Mouse (Mus musculus): Measurements from ENCODE around the gene Atxn1.

Gene Atxn1

DNA sequence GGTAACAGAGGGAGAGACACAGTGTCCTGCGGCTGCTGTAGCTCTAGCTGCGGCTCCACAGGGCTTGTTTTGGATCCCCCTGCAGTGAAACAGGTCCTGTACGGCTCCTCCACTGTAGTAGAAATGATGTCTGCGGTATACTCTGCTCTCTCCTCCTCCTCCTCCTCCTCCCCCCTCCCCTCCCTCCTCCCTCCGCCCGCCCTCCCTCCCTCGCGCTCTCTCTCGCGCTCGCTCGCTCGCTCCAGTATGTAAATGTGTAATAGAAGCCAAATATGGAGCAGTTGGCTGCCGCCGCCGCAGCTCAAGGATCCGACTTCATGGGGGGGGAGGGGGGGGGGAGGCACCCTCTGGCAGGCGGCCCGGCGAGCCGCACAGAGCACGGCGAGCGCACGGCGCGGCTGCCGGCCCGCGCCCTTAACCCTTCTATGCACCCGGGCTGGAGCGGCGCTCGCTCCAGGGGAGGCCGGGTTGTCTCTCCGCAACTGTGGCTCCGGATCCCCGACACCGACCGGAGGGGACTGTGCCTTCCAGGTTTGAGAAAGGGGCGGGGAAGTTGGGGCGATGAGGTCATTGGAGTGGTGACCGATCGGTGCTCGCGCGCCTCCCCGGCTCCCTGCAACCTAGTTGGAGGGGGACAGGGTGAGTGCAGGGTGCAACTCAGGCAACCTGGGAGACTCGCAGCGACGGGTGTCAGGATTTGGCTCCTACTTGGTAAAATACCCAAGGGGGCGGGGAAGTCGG is at the start of gene Atxn1:
Atxn1 (minus strand) TSS at position 156 of the 741 bp plus-strand sequence.
- DNase-seq (ENCODE audit: low spot score), result peak; percentile 72

DNA sequence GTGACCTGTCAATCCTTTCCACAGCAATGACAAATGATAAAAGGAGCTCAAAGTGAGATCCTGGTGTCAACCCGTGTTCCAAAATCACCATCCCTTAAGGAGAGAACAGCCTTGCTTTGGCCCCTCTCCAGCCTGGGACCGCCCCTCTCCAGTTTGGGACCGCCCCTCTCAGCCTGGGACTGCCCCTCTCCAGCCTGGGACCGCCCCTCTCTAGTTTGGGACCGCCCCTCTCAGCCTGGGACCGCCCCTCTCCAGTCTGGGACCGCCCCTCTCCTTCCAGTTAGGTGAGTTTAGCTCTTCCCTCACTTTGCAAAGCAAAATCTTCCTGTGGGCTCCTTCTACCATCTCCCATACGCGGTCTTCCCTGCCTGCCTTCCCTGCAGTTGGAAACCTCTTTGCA is 46.4 kb upstream of the Atxn1 start:
- DNase-seq (ENCODE audit: low spot score), result no peak

DNA sequence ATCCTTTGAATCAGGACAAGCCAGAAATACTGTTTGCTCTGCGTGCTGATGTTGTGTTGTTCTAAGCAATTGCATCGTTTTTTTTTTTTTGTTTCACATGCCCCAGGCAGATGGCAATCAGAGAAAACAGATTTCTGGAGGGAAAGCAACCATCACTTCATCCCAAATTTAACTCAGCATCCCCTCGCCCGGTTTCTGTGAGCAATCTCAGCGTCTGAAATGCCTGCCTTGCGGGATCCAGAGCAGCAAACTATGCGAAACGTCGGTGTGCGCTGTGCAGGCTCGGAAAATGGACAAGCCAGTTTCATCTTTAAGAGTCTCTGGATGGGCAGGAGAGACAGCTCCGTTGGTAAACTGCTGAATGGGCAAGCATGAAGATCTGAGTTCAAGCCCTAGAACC is 45.3 kb upstream of the Atxn1 start:
- DNase-seq (ENCODE audit: low spot score), result no peak

DNA sequence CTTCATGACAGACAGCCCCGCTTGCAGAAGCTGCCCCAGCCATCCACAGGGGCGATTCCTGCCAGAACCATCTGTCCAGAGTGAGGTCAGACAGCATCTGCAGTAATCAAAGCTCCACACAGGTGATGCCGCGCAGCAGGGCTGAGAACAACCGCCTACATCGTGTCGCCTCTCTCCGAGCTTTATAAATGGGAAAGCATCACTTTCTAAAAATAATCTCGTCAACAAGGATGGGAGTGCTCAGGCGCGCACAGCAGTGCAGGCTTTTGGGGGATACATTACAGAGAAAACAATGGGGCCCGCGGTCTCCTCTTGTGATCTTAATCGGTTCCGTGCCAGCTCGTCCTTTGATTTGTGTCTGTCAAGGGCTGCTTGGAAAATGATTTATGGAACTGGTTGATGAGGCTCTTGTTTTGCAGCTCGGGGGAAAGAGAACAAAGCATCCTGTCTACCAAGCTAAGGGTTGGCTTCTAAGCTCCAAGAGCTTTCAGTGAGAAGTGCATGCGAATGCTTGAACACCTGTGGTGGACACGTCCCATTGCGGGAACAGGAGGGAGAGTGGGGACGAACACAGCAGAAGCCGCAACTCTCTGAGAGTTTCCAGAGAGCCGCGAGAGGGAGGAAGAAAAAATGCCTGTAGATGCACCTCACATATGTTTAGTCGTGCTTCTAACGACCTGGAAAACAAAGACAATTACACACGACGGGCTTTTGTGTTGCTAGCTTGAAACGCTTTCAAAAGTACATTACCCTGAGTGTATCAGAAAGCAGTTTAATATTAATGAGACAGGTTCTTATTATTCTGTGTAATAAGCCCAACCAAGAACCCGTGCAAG is 44.2 kb upstream of the Atxn1 start:
- DNase-seq (ENCODE audit: low spot score), result peak; percentile 21

- DNase-seq (ENCODE audit: low spot score), result peak; percentile 70
Measured at GRCm38 (mm10) chr13:46006211-46007102, 41.6 kb upstream of the Atxn1 start.

DNA sequence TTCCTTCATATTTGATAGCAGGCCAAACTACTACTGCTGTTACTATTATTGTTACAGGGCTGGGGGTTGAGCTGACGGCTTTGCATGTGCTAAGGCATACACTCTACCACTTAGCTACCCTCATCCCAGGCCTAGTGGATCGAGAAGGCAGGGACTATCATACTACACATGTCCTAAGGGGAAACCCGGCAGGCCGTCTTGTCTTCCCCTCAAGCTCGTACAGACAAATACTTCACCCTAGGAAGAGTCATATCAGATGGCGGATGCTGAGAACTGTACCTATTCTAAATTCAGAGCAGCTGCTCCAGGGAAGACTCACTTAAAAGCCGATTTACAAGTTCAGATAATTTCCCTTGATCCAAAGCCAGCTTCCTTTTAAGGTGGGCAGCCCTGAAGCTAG is 40.8 kb upstream of the Atxn1 start:
- DNase-seq (ENCODE audit: low spot score), result no peak

DNA sequence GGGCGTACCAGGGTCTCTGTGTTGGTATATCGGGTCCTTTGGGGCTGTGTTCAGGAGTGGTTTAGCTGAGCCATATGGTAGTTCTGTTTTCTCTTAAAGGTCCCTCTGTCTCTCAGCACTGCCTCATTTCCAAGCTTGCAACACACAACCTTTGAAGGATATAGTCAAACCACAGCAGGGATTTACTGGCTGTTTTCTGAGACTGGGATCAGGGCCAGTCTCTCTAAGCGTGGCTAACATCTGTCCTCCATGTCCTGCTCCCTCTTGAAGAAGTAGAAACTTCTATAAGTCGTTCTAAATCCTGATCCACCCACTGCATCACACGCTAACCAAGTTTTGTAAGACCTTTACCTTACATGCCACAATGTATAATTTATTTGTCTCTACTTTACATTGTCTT is 36.5 kb upstream of the Atxn1 start:
- DNase-seq (ENCODE audit: low spot score), result no peak

GRCm38 (mm10) chr13:45992953-45993352 is 28.1 kb upstream of the Atxn1 start:
- no peak for DNase-seq (ENCODE audit: low spot score)

GRCm38 (mm10) chr13:45990486-45990885 is 25.7 kb upstream of the Atxn1 start:
- no peak for DNase-seq (ENCODE audit: low spot score)

GRCm38 (mm10) chr13:45979246-45979645 is 14.4 kb upstream of the Atxn1 start:
- no peak for DNase-seq (ENCODE audit: low spot score)

GRCm38 (mm10) chr13:45976894-45977293 is 12.1 kb upstream of the Atxn1 start:
- peak; percentile 59 for DNase-seq (ENCODE audit: low spot score)

- no peak for DNase-seq (ENCODE audit: low spot score)
Measured at GRCm38 (mm10) chr13:45974651-45975050, 9.8 kb upstream of the Atxn1 start.

DNA sequence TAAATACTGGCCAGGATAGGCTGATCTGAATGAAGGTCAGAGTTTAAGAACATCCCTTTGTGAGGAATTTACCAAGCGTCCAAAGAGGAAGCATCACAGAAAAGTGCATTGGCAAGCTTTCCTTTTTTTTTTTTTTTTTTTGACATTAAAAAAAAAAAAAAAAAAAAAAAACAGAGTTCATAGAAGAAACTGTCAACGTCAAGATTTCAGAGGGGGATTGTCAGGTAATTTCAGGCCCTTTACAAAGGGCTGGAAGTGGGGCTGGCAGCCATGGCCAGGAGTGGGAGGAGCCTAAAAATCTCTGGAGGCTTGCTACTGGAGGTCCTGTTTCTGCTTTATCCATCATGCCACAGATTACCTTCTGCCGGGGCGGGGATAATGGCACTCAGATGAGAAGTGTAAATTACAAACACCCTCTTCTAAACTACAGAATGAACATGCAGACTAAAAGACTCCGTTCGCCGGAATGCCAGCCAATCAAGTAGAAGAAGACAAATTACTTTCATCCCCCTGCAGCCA is 9.2 kb upstream of the Atxn1 start:
- no peak for DNase-seq (ENCODE audit: low spot score)

DNA sequence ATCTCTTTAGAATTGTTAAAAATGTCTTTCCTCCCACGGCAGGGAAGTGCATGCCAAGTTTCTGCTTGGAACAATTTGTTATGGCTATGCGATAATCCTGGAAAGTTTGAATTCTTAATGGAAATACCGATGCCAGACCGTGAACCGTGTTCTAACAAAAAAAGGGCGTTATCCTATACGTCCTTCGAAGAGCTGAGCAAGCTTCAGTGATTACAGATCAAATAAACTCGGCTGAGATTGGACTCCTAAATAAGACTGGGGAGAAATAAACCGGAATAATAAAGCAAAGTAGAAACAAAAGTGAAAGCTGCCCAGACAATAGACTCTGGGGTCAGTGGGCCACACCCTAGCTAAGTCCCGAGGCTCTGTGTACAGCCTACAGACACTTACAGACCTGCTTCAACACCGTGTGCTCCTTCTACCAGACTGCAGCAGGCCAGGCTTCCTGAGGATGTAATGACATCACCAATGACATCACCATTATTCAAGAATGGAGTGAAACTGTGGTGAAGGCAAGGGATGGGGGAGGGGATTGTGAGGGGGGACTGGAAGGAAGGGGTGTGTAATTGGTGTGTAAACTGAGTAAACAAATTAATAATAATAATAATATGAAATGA is 6.2 kb upstream of the Atxn1 start:
- DNase-seq (ENCODE audit: low spot score), result no peak

- DNase-seq (ENCODE audit: low spot score), result no peak
Measured at GRCm38 (mm10) chr13:45968206-45968605, 3.4 kb upstream of the Atxn1 start.

DNA sequence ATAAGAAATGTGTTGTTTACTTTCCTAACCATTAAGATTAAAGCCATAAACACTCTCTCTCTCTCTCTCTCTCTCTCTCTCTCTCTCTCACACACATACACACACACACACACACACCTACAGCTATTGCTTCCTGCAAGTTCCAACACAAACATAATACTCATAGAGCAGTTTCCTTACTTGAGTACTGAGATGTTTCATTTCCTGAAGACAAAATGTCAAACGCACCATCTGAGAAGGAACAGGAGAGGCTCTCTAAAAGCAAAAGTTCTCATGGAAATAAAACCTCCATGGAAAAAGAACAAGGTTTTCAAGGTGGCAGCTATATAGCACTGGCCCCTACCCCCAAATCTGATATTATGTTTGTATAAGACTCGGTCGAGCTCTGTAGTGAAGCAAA is 2.6 kb upstream of the Atxn1 start:
- DNase-seq (ENCODE audit: low spot score), result no peak

- peak; percentile 42 for DNase-seq (ENCODE audit: low spot score)
Measured at GRCm38 (mm10) chr13:45966586-45966985, 1.8 kb upstream of the Atxn1 start.

- peak; percentile 25 for DNase-seq (ENCODE audit: low spot score)
Measured at GRCm38 (mm10) chr13:45965594-45966432, 1.0 kb upstream of the Atxn1 start.

DNA sequence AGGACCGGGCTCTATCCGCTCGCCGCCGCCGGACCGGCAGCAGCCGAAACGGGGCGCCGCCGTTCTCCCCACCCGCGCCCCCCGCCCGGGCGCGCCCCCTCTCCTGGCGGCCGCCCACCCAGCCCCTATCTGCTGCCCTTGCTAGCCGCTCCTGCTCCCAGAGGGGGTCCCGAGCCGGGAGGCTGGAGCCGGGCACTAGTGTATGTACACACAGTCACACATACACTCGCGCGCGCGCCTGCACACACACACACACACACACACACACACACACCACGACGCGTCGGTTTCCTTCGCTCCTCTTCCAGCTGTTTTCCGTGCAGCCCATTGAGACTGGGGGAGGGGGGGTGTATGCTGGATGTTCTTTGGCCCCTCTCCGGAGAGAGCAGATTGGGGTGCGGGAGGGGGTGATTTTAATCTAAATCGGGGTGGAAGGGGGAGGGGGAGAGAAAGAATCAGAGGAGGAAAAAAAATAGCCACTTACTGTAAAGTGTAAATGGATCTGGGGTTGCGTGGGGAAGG is 416 bp downstream of the Atxn1 start:
- peak; percentile 29 for DNase-seq (ENCODE audit: low spot score)

Measured in MN1 (cell line).